ENCODE assay signal across 11 mouse cellular contexts in the genomic region with DNA sequence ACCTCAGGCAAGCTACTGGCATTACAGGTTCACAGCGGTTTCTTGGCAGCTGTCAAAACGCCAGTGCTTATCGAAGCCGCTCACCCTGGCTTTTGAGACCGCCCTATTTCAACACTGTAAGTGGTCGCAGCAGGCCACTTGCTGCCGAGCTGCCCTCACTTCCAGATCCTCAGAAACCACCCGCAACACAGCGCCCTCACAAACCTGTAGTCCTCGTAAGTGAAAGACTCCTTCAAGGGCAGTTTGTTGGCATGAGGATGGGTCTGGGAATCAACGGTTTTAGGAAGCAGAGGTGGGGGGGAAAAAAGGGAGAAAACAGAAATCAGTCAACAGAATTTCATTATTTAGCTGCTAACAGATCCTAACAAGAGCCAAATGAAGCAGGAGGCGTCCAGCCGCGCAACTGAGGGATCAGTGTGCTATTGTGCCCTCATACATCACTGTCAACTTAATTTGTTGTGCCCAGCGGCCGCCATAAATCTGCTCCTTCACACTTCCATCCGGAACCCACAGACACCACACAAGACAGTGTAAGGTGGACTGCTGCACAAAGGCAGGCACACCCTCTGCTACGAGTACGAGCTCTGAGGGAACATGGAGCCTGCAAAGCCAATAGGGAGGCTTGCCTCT.
DNase-seq lines count a peak whose midpoint lies in the region; ATAC-seq and TF ChIP-seq lines count a peak whose summit lies in the region.
"Had no signal": no experiment of that assay in that cellular context is flagged by ENCODE, and none has a peak within 500 bp of the region (broad histone marks: within the 10 kb centered on the region; RNA-seq: fewer than 3 reads in every experiment).

No protein-coding gene starts in this region.

- peak overlapping the region; percentile 32 for H3K4me2 ChIP-seq in hindbrain, embryonic 14.5 days (replicated peaks)
- no peak overlapping the region for H3K4me2 ChIP-seq in kidney, embryonic 16.5 days (replicated peaks; ENCODE audit: low read depth, low read length)

- H3K4me1 ChIP-seq in testis, adult 2 months (ENCODE audit: control insufficient read depth, insufficient read depth, low read length) = no peaks in the 10 kb centered on the region
- H3K4me1 ChIP-seq in hindbrain, embryonic 14.5 days (replicated peaks; ENCODE audit: control insufficient read depth, insufficient read depth, low read length) = peaks cover 12% of the 10 kb centered on the region
- peaks cover 13% of the 10 kb centered on the region; the same call in 1 of the 2 replicates for H3K4me1 ChIP-seq in kidney, embryonic 16.5 days (ENCODE audit: insufficient read depth, low read length)

- peak overlapping the region; percentile 47 for H3K4me3 ChIP-seq in testis, adult 2 months (ENCODE audit: control insufficient read depth, low read depth, low read length)
- no peak overlapping the region for H3K4me3 ChIP-seq in hindbrain, embryonic 14.5 days (replicated peaks; ENCODE audit: low read length)
- no peak overlapping the region for H3K4me3 ChIP-seq in kidney, embryonic 16.5 days (ENCODE audit: low read length)
- H3K4me3 ChIP-seq: left cerebral cortex, adult 2 months had no signal

- WGBS in hindbrain, embryonic 14.5 days = 24% methylated on average over 19 of the region's 19 CpGs
- WGBS in kidney, embryonic 16.5 days = 40% methylated on average over 19 of the region's 19 CpGs

- TF ChIP-seq CTCF in testis, adult 2 months (IDR thresholded peaks at IDR 0.05; ENCODE audit: control insufficient read depth, insufficient read depth, insufficient replicate concordance, low read depth, low read length) = no peak

- no peaks in the 10 kb centered on the region for H3K27me3 ChIP-seq in testis, adult 2 months (ENCODE audit: control insufficient read depth, insufficient read depth, low read length)
- H3K27me3 ChIP-seq in hindbrain, embryonic 14.5 days (ENCODE audit: control insufficient read depth, insufficient read depth, low read length) = no peaks in the 10 kb centered on the region
- H3K27me3 ChIP-seq in kidney, embryonic 16.5 days (ENCODE audit: insufficient read depth, low read length) = no peaks in the 10 kb centered on the region

- H3K9ac ChIP-seq in hindbrain, embryonic 14.5 days = 0 out of 2 replicates have a peak overlapping the region, but pooled peaks have one; percentile 6
- H3K9ac ChIP-seq in kidney, embryonic 16.5 days (replicated peaks; ENCODE audit: low read length) = no peak overlapping the region

- peaks cover 4% of the 10 kb centered on the region for H3K36me3 ChIP-seq in testis, adult 2 months (ENCODE audit: control insufficient read depth, insufficient read depth, low read length)
- H3K36me3 ChIP-seq in hindbrain, embryonic 14.5 days (replicated peaks; ENCODE audit: control insufficient read depth, insufficient read depth) = peaks cover 3% of the 10 kb centered on the region; the same call in 1 of the 2 replicates
- H3K36me3 ChIP-seq in kidney, embryonic 16.5 days (ENCODE audit: insufficient read depth, low read length) = peaks cover 15% of the 10 kb centered on the region

- no peak overlapping the region for H3K27ac ChIP-seq in testis, adult 2 months (ENCODE audit: control insufficient read depth, insufficient read depth, low read depth, low read length)
- H3K27ac ChIP-seq in hindbrain, embryonic 14.5 days = peak overlapping the region; percentile 52
- no peak overlapping the region for H3K27ac ChIP-seq in kidney, embryonic 16.5 days (ENCODE audit: low read length)
- H3K27ac ChIP-seq: left cerebral cortex, adult 2 months had no signal

- DNase-seq in testis, postnatal 14 days (ENCODE audit: low spot score) = no peak
- DNase-seq in hindbrain, embryonic 14.5 days (ENCODE audit: low spot score) = peak; percentile 40
- DNase-seq in mesoderm, embryonic 11.5 days (ENCODE audit: low read depth, low spot score) = peak; percentile 65
- DNase-seq in urinary bladder, postnatal 14 days (ENCODE audit: low spot score) = no peak
- no peak for DNase-seq in B cell, adult 2 months
- no peak for DNase-seq in cerebellum, adult 11 months
- DNase-seq: adrenal gland, postnatal 14 days; thymus, postnatal 36 days had no signal

- no peaks in the 10 kb centered on the region for H3K9me3 ChIP-seq in hindbrain, embryonic 14.5 days (ENCODE audit: control insufficient read depth, low read length)
- no peaks in the 10 kb centered on the region for H3K9me3 ChIP-seq in kidney, embryonic 16.5 days (ENCODE audit: low read length)

- TF ChIP-seq POLR2A in testis, adult 2 months (IDR thresholded peaks at IDR 0.05; ENCODE audit: control insufficient read depth, low read depth, low read length) = no peak

- ATAC-seq in hindbrain, embryonic 14.5 days (ENCODE audit: low FRiP score) = peak; percentile 43; the same call in 1 of the 2 replicates
- no peak for ATAC-seq in kidney, embryonic 16.5 days (ENCODE audit: low FRiP score, low TSS enrichment)

Comparison
In these comparisons a context has a peak if more than half of its experiments do, and no peak if none do; other contexts are left out.
1. DNase-seq: peak in hindbrain, embryonic 14.5 days (single experiment) and mesoderm, embryonic 11.5 days (single experiment); none in testis, postnatal 14 days (single experiment), urinary bladder, postnatal 14 days (single experiment), B cell, adult 2 months (0 of 2) and cerebellum, adult 11 months (single experiment).